Comparison of ENCODE assay signal across 9 mouse cellular contexts in genomic region chr1:34678734-34679068, GRCm38 (mm10).
DNase-seq lines count a peak whose midpoint lies in the region; ATAC-seq and TF ChIP-seq lines count a peak whose summit lies in the region.
"Had no signal": no experiment of that assay in that cellular context is flagged by ENCODE, and none has a peak within 500 bp of the region (broad histone marks: within the 10 kb centered on the region; RNA-seq: fewer than 3 reads in every experiment).

No protein-coding gene starts in this region.

- DNase-seq in heart, adult 18-20 months: no peak
- peak; percentile 9 for DNase-seq in brain, embryonic 14.5 days (ENCODE audit: low read depth)
- no peak for DNase-seq in liver, postnatal 0 days
- no peak for DNase-seq in right cerebral cortex, adult 18-20 months
- no peak for DNase-seq in right cerebral cortex, postnatal 25 days
- DNase-seq in gastrocnemius, adult 8-10 months (ENCODE audit: low spot score in 2 of 2): no peak

- H3K9ac ChIP-seq in heart, embryonic 14.5 days (ENCODE audit: low read length): peak overlapping the region; percentile 70
- peak overlapping the region; percentile 72 for H3K9ac ChIP-seq in hindbrain, embryonic 12.5 days
- no peak overlapping the region for H3K9ac ChIP-seq in liver, postnatal 0 days (replicated peaks)

- TF ChIP-seq EP300 in liver, postnatal 0 days (IDR thresholded peaks at IDR 0.05; ENCODE audit: low read depth): no peak

- H3K27me3 ChIP-seq in heart, embryonic 14.5 days (ENCODE audit: control insufficient read depth, insufficient read depth, low read length): peaks cover 33% of the 10 kb centered on the region
- peaks cover 53% of the 10 kb centered on the region for H3K27me3 ChIP-seq in hindbrain, embryonic 12.5 days
- H3K27me3 ChIP-seq in liver, postnatal 0 days (ENCODE audit: insufficient read depth, low read length): peaks cover 34% of the 10 kb centered on the region

- H3K4me1 ChIP-seq in heart, embryonic 14.5 days (ENCODE audit: control insufficient read depth in 2 of 2, insufficient read depth in 2 of 2, low read length in 2 of 2): peaks cover 11 to 23% of the 10 kb centered on the region in 2 experiments
- H3K4me1 ChIP-seq in hindbrain, embryonic 12.5 days: peaks cover 24% of the 10 kb centered on the region
- H3K4me1 ChIP-seq in liver, postnatal 0 days (ENCODE audit: insufficient read depth): 0 out of 2 replicates have a peak, but pooled peaks cover 3% of the 10 kb centered on the region

- no peaks in the 10 kb centered on the region for H3K9me3 ChIP-seq in heart, embryonic 14.5 days (ENCODE audit: control insufficient read depth, low read length)
- H3K9me3 ChIP-seq in hindbrain, embryonic 12.5 days (replicated peaks): no peaks in the 10 kb centered on the region
- H3K9me3 ChIP-seq in liver, postnatal 0 days (ENCODE audit: low read length): no peaks in the 10 kb centered on the region

- H3K4me2 ChIP-seq in heart, embryonic 14.5 days (ENCODE audit: low read length): peak overlapping the region; percentile 91
- peak overlapping the region; percentile 97 for H3K4me2 ChIP-seq in hindbrain, embryonic 12.5 days (replicated peaks)
- H3K4me2 ChIP-seq in liver, postnatal 0 days (ENCODE audit: low read depth, low read length): peak overlapping the region; percentile 55

- under 1% methylated on average over 8 of the region's 9 CpGs for WGBS in heart, embryonic 14.5 days
- under 1% methylated on average over 9 of the region's 9 CpGs for WGBS in hindbrain, embryonic 12.5 days
- WGBS in liver, postnatal 0 days (ENCODE audit: insufficient replicate concordance): 3% methylated on average over 9 of the region's 9 CpGs

- H3K36me3 ChIP-seq in heart, embryonic 14.5 days (ENCODE audit: control insufficient read depth, insufficient read depth, low read length): no peaks in the 10 kb centered on the region
- no peaks in the 10 kb centered on the region for H3K36me3 ChIP-seq in hindbrain, embryonic 12.5 days
- no peaks in the 10 kb centered on the region for H3K36me3 ChIP-seq in liver, postnatal 0 days (replicated peaks; ENCODE audit: insufficient read depth, low read length)

- H3K4me3 ChIP-seq in heart, embryonic 14.5 days (ENCODE audit: control insufficient read depth in 1 of 2, insufficient read depth in 1 of 2, low read depth in 1 of 2, low read length in 2 of 2): peak overlapping the region; percentile 59 to 67
- peak overlapping the region; percentile 51 for H3K4me3 ChIP-seq in hindbrain, embryonic 12.5 days
- H3K4me3 ChIP-seq in liver, postnatal 0 days (ENCODE audit: low read depth, low read length): peak overlapping the region; percentile 27; the same call in 1 of the 2 replicates
- H3K4me3 ChIP-seq: myocyte had no signal

- ATAC-seq in heart, embryonic 14.5 days (ENCODE audit: insufficient number of reproducible peaks, insufficient read depth, low FRiP score, low read depth): no peak
- ATAC-seq in hindbrain, embryonic 12.5 days (ENCODE audit: low FRiP score): 0 out of 2 replicates have a peak, but pooled peaks have one; percentile 35
- ATAC-seq in liver, postnatal 0 days: no peak

- TF ChIP-seq CTCF in brain, embryonic 14.5 days (IDR thresholded peaks at IDR 0.05; ENCODE audit: borderline replicate concordance, extremely low read depth, insufficient read depth, insufficient read length): no peak
- TF ChIP-seq CTCF in liver, postnatal 0 days (IDR thresholded peaks at IDR 0.05; ENCODE audit: low read depth): no peak

- no peak for TF ChIP-seq POLR2A in brain, embryonic 14.5 days (IDR thresholded peaks at IDR 0.05; ENCODE audit: borderline replicate concordance, extremely low read depth, insufficient read depth, insufficient read length, poor library complexity, severe bottlenecking)

- H3K27ac ChIP-seq in heart, embryonic 14.5 days (replicated peaks in 1 of 2; ENCODE audit: control insufficient read depth in 1 of 2, insufficient read depth in 1 of 2, low read depth in 2 of 2, low read length in 2 of 2): no peak overlapping the region
- H3K27ac ChIP-seq in hindbrain, embryonic 12.5 days: no peak overlapping the region
- no peak overlapping the region for H3K27ac ChIP-seq in liver, postnatal 0 days (ENCODE audit: low read depth)
